Mouse (Mus musculus) kidney, postnatal 10 days (tissue): ENCODE data around the gene D630039A03Rik.
A peak's percentile ranks its signal among the peaks of the same experiment; 100 is the strongest.
"Not testable (repeated sequence)": the region's sequence is repeated elsewhere in the genome, so short reads cannot be mapped to it uniquely, and the experiment has no call there.

Experiments used
- DNase-seq: peaks from one replicate; pipeline ENCODE4 v3.0.0; 2021; ENCODE audit warnings: mixed read lengths

D630039A03Rik gene

DNA sequence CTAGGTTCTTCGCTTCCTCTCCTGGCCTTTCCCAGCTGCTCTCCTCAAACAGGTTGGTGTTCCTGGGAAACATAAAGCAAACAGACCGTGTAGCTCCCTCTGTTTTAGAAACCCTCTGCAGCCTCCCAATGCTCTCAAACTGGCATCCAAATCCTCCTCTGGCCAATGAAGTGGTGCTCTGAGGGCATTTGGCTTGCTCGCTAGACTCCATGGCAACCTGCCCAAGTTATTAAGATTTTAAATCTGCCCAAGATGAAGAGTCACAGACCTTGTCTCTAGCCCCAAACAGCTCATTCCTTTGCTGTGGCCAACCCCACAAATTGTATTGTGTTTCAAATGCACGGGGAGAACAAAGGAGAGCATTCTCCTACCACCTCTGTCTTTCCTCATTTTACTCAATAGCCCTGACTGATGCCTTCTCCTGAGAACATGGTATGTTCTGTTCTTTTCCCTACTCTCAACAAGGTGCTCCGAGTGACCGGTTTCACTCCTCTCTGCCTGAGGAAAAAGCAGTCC is 8.5 kb upstream of the D630039A03Rik start:
- no peak for DNase-seq

DNA sequence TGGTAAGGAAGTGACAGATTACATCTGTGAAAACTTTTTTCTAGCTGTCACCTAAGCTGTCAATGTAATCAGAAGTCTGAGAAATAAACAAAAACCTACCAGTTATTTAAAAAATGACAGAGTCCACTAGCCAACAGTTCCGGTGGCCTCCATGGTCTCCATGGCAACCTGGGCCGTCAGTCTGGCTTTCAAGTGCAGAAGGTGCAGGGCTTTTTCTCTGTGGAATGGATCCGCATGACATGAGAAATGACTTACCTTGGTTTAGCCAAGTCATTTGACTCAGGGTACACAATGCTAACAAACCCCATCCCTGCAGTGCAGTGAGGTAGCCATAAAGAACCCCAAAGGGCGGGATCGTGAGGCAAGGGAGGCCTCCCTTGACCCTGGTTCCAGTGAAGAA is 6.1 kb upstream of the D630039A03Rik start:
- no peak for DNase-seq

DNA sequence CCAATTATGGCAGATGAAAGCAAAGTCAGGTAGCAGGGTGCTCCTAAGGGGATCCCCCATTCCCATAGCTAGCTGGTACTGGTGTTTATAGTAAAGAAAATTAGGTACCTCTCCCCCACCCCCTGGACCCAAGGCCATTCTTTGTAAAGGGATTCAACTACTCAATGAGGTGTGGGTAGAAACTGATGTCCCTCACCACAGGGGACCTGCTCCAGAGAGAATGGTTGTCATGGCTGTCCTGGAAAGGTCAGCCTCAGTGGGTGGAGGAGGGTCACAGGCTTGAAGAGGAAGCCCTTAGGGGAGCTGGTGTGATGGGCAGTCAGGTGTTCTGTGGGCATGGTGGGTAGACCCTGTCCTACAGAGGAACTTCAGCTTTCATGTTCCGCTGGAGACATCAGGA is 4.4 kb upstream of the D630039A03Rik start:
- DNase-seq, result no peak

DNA sequence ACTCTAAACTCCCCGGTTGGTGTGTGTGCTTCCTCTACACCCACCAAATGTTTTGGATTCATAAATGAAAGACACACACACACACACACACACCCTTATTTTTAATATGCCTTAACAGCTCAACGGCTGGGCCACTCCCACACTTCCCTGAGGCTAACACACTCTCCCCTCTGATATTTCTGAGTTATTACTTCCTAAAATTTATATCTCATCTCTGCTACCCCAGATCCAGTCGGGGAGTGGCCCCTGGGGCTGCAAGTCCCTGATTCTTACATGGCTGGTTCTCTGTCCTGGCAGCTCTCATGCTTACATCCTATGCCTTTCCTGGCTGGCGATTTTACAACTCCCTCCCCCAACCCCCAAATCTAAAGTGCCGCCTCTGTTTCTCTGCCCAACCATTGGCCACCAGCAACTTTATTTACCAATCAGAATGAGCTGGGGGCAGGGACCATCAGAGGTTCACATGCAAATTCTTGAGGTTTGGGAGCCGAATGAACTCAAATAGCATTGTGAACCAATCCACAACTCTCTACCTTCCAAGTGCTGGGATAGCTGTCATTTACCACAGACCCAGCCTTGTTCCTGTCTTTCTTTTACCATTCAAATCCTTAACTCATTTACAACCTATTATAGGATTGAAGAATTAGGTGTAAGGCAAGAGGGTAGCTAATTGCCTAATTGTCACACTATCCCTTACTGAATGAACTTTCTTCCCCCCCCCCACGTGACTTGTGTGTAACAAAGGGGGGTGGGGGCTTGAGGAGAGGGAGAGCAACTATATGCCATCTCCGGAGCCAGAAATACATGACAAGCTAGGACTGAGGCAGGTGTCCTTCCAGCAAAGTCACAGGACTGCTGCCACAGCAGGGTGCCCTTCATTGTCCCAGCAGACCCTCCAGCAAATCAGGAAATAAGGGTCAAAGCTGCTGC is 3.7 kb upstream of the D630039A03Rik start:
- no peak for DNase-seq

DNA sequence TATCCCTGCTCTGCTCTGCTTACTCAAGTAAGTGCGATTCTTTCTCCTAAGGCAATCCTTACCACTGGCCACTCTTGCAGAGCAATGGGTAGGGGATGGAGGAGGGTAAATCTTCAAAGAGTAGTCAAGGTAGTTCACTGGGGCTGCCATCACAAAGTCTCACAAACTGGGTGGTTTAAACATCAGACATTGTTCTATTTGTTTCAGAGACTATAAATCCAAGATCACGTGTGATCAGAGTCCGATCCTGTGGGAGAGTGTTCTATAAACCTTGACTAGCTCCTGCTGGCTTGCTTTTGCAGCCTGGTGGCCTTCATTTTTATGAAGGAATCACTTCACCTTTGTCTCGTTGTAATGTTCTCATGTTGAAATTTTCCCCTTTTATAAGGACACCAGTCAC is 614 bp upstream of the D630039A03Rik start:
- no peak for DNase-seq

DNA sequence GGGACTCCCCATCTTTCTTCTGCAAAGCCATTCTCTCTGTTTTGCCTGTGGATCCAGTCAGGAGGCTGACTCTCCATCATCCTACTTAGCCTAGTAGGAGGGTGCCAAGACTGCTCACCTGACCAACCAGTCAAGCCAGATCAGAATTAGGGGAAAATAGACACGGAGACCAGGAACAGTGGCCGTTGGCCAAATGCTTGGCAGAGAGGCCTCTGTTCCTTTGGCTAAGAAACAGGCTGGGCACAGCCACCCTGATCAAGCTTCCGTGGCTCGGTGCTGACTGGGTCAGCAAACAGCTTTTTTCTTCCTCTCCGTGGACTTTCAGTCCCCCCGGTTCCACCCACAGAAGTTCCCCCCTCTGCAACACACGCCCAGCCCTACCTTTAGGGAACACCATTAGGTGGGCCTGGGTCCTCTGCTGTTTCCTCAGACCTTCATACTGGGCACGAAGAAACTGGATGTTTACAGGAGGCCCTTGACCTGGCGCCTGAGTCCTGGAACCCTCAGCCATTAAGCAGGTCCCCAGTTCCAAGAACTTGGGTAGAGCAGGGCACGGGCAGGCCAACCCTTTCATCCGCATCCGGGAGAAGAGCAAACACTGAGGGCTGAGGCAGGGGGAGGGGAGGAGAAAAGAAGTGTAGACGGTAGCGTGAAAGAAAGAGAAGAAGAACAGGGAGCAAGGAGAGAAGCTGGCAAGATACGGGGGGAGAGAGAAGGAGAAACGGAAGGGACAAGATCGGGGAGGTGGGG is 706 bp downstream of the D630039A03Rik start:
- peak; percentile 59 for DNase-seq

DNA sequence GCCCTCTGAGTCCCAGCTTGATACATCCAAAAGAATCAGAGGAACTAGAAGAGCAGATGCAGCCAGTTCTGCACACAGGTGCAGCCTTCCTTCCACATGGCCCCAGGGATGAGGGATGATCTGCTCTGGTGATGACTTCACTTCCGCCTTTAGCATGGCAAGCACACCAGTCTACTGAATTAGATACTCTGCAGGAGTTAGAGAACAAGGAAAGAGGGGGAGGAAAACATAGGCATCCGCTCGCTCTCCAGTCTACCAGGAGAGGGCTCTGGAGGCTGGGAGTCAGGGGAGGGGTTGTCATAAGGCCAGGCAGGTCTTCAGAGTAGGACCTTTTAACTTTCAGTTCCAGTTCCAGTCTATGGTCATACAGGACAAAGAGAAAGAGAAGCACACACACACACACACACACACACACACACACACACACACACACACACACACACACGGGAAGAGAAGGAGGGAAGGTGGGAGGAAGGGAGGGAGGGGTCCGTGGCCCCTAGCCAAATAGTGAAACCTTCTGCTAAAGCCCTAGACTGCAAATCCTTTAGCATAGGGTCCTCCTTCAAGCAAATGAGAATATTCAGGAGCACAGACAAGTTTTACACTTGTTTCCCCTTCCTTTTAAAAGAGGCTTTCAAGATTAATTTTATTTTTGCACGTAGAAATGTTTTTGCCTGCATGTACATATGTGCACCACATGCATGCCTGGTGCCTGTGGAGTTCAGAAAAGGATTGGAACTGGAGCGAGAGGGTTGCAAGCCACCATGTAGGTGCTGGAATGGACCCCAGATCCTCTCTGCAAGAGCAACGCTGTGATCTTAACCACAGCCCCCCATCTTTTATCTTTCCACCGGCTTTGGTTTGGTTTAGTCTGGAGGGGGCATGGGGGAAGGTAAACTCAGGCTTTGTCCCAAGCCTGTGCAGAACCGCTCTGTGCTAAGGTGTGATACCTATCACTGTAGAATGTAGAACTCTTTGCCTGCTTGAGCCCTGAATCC is 1.6 kb downstream of the D630039A03Rik start:
- peak; percentile 26 for DNase-seq

DNA sequence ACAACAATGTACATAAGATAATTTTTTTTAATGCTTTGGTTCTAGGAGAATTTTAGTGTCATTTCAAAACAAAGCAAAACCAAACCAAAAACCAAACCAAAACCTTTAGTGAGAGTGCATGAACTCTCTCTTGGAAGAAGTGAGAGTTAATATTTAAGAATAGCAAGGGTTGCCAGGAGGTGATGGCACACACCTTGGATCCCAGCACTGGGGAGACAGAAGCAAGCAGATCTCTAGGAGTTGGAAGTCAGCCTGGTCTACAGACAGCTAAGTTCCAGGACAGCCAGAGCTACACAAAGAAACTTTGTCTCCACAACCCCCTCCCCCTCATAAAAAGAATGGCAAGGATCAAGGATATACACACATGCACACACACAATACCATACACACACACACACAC is 3.1 kb downstream of the D630039A03Rik start:
- no peak for DNase-seq

DNA sequence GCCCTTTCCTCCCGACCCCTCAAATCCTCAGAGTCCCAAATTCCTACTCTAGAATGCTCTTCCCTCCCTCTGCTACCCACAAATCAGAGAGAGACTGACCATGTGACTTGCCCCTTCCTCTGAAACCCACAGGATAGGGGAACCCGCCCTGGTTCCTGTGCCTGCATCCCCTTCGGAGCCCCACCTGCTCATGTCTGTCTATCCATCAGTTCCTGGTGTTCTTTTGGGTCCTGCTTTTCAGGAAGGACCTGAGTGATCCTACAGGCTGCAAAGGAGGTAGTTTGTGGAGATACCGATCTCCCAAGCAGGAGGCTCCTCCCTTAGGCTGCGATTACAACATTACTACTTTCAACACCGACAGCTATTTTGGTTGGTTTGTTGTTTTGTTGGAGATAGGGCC is 7.2 kb downstream of the D630039A03Rik start:
- no peak for DNase-seq

DNA sequence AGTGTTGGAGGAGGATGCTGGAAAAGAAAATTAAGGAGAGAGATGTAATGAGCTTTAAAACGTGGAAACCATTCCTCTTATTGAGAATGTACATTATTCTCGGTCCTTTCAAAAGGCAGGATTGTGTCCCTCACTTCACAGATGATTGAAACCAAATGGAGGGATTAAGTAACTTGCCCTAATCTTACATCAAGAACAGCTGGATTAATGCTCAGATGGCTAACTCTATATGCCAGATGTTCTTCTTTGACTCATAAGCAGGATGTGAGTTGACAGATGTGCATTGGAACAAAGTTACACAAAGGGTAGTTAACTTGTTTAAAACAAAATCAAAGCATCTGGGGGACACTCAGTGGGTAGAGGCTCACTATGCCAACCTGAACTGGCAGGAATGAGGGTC is 9.4 kb downstream of the D630039A03Rik start:
- no peak for DNase-seq

DNA sequence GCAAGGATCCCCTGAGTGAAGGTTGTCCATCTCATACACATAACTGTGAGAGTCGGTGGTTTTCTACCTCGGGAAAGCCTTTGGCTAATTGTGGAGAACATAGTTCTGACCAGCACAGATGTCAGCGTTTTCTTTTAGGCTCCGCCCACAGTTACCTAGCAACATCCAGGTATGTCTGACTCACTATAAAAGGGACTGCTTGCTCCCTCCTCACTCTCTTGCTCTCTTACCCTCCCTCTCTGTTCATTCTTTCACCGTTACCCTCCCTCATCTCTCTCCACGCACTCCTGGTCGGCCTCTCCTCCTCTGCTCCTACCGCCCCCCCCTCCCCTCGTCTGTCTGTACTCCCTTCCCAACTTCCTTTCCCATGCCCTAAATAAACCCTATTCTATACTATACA is 11.5 kb downstream of the D630039A03Rik start:
- peak; percentile 60 for DNase-seq

DNA sequence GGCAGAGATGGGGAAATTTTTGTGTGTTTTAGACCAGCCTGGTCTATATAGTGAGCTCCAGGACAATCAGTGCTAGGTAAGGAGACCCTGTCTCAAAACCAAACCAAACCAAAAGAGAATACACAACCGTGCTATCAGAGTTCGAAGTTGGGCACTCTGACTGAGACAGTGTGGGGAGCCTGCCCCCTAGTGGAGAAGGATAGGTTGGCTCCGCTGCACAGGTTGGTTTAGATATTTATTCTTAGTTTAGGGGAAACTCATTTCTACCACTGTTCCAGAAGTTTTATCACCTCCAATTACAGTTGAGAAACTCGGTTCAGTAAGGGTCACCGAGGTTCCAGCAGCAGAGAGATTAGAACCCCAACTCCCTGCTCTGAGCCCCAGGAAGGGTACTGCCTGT is 11.9 kb downstream of the D630039A03Rik start:
- peak; percentile 85 for DNase-seq

DNA sequence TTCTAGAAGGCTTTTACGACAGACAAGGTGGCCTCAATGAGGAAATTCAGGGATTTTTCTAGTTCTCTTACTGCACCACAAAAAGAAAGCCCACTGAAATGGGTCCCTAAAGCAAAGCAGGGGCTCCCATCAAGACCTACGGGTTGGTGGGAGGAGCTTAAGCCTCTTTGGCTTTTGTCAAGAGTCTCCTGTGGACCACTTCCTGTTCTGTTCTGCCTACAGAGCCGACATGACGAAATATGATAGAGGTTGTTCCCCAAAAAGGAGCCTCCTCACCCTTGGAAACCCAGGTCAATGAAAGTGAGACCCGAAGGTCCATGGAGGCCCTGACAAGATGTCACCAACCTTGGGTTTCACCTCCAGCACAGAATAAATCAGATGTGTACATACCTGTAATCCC is 13.5 kb downstream of the D630039A03Rik start:
- DNase-seq, result no peak

DNA sequence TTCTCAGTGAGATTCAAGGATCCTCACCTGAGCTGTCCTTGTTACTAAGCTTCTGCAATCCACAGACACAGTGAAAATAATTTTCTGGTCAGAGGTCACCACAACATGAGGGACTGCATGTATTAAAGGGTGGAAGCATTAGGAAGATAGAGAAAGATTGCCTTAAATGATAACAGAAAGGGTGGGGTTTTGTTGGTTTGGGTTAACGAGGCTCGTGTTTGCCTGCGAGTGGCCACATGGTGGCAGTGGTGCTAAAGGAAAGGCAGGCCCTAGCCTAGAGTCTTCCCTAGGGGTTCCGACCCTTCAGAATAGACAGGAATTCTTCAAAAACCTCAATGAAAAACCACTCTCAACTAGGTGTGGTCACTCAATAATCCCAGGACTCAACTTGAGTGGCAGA is 14.9 kb downstream of the D630039A03Rik start:
- DNase-seq, result peak; percentile 76

DNA sequence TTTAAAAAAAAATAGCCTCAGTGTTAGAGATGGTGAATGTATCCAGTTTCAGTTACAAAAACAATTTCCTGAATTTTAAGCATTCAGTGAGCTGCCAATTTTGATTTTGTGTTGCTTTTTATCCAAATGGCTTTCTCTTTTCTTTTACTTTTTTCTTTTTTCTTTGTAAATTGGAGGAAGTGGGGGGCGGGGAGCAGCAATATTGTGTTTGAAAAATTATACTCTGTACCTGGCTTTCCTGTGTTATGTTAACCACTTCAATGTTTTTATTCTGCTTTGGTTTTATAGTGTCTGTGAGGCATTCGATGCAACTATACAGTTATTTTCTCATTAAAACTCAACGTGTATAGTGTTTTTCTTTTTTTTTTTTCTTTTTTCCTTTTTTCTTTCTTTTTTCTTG is 19.5 kb downstream of the D630039A03Rik start:
- DNase-seq, result no peak

DNA sequence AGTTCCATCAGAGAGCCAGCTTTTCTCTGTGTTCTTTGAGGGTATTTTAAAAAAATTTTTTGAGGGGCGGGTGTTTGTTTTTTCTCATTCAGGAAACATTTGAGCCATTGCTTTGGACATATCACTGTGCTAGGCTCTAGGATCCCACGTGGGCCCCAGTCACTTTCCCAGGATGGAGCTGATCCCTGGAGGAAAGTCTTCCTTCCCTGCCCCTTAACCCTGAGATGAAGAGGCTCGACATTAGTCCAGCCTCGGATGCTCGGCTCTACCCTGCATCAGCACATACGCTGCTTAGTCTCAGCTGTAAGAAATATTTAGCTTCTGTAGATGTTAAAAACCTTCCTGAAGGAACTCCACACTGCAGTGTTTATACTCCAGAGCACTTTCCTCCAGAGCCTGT is 20.2 kb downstream of the D630039A03Rik start:
- DNase-seq, result no peak

DNA sequence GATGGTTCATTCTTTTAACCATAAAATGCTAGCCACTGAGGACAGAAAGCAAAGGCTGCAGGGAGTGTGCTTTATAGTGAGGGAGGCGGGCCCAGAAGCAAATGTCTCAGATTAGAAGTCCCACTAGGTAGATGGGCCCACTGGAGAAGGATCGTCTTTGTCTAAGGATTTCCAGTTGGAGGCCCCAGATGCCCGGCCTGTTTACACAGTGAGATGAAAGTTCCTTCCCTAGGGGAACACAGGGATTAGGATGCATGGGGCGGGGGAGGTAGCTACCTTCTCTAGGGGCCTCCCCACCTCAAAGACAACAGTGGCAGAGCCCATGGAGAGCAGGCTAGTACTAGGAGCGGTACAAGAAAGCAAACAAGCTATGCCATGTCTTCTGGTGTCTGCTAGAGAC is 21.0 kb downstream of the D630039A03Rik start:
- DNase-seq, result no peak

DNA sequence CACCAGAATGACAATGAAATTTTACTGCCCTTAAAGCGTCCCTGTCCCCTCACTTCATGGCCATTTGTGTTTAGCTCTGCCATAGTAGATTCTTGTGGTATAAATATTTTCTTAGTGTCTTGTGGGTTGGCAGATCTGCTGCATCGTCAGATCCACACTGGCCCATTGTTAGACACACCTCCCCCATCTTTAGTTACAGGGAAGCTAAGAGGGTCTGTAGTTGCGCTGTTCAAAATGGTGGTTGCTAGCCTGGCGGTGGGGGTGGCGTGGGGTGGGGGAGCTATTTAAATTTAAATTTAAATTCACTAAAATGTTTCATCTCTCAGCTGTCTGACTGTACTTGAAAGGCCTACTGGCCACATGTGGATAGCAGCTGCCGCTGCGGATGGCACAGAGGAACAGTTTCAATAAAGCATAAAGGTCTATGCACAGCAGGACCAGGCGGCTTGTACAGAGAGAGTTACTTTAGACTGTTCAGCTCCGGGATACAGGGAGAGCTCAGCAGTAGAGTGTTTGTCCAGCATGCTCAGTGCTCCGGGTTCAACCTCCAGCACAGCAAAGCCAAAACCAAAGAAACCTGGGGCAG is 24.0 kb downstream of the D630039A03Rik start:
- no peak for DNase-seq

DNA sequence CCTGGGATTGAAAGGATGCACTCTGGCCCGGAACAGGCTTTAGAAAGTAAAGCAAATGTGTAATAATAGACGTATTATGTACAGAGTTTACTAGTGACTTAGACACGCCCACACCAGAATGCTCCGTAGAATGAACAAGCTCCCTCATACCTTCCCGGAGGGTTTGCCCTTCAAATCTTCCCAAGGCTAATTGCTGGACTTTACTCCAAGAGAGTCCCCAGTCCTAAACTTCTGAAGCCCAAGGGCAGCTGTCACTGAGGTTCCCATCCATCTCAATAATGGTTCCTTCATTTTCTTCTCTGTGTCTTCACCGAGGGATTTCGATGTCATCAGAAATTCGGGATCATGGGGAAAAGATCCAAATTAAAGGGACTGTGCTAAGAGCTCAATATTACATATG is 26.3 kb downstream of the D630039A03Rik start:
- DNase-seq, result no peak

DNA sequence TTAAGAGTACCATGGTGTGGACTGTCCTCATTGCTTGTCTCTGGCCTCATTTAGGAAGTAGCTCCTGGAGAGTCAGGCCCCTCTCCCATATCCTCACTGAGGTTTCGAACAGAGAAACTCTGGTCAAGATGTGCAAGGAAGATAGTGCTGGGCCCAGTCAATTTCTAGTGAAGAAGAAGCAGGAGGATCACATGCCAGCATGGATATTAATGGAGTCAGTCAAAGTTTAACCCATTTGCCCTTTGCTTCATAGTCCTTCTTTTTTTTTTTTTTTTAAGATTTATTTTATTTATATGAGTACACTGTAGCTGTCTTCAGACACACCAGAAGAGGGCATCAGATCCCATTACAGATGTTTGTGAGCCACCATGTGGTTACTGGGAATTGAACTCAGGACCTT is 27.1 kb downstream of the D630039A03Rik start:
- not testable (repeated sequence) for DNase-seq

DNA sequence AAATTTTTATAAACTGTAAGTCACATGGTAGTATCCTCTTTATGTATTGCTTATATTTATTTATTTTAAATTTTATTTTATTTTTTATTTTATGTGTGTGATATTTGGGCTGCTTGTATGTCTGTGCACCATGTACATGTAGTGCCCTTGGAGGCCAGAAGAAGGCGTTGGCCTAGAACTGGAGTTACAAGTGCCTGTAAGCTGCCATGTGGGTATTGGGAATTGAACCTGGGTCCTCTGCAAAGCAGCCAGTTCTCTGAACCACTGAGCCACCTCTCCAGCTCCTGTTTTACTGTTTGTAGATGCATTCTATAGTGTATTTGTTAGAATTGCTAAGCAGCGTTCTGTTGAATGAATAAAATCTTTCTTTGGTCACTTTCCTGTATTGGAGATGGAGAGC is 27.9 kb downstream of the D630039A03Rik start:
- DNase-seq, result no peak

DNA sequence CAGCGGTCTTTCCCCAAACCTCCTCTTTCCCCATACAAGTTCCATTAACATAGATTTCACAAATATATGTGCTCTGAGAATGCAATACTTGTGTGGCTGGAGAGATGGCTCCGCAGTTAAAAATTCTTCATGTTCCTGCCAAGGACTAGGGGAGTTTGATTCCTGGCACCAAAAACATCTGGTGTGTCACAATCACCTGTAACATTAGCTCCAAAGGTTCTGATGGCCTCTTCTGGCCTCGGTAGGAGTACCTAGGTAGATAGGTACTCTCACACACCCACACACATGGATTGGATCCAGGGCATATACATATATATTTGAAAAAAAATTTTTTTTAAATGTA is 29.2 kb downstream of the D630039A03Rik start:
- no peak for DNase-seq
